Mouse (Mus musculus): ENCODE data around the gene Tpsb2.

DNA sequence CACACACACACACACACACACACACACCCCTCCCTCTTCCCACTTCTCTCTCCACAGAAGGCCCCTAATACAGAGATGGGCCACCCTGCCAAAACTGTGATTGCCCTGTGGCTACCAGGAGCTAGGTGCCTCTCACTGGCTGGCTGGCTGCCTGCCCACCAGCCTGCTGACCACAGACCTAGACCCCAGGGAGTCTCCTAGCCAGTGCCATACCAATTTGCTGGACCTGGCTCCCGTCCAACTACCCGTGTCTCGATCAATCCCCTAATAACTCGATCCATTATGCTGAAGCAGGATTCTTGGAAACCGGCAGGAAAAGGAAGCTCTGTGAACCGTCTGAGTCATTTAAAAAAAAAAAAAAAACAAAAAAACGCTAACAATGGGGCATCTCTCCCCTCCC lies 44.7 kb downstream of the Tpsb2 start:
- TF ChIP-seq FLI1 (IDR thresholded peaks at IDR 0.05; ENCODE audit: low read length) (no peak), GATA1 (IDR thresholded peaks at IDR 0.05; ENCODE audit: borderline replicate concordance, low read length) (no peak)

Measured in megakaryocyte, embryonic 14.5 days (primary cell).